In genomic region chr11:5297148-5298006, GRCm38 (mm10) we compare ENCODE assay signal across 9 mouse cellular contexts. TPM values are rescaled to one million over a fixed set of nuclear protein-coding genes. Genes with fewer than 3 reads are reported as not detected.
DNase-seq lines count a peak whose midpoint lies in the region; ATAC-seq and TF ChIP-seq lines count a peak whose summit lies in the region.
"Had no signal": no experiment of that assay in that cellular context is flagged by ENCODE, and none has a peak within 500 bp of the region (broad histone marks: within the 10 kb centered on the region; RNA-seq: fewer than 3 reads in every experiment).

No protein-coding gene starts in this region.

- peak; percentile 72 for ATAC-seq in forebrain, postnatal 0 days
- ATAC-seq in kidney, embryonic 14.5 days (ENCODE audit: low FRiP score, low TSS enrichment): peak; percentile 94
- peak; percentile 84 for ATAC-seq in lung, postnatal 0 days
- peak; percentile 66 for ATAC-seq in stomach, postnatal 0 days (ENCODE audit: low FRiP score, low TSS enrichment)

- peak; percentile 88 to 89 for DNase-seq in cerebellum, postnatal 10 days
- no peak for DNase-seq in cerebellum, adult 11 months
- peak; percentile 84 to 93 for DNase-seq in adrenal gland, adult (ENCODE audit: inconsistent age in 2 of 2, low spot score in 1 of 2)
- peak; percentile 36 for DNase-seq in forebrain, postnatal 0 days
- peak; percentile 68 for DNase-seq in lung, postnatal 0 days (ENCODE audit: low spot score)
- DNase-seq in stomach, postnatal 0 days (ENCODE audit: low spot score): peak; percentile 76
- no peak for DNase-seq in spleen, postnatal 10 days (ENCODE audit: low spot score in 2 of 2)

- H3K9me3 ChIP-seq in forebrain, postnatal 0 days (ENCODE audit: low read length): no peaks in the 10 kb centered on the region
- H3K9me3 ChIP-seq in kidney, embryonic 14.5 days (ENCODE audit: control insufficient read depth, low read length): no peaks in the 10 kb centered on the region
- H3K9me3 ChIP-seq in lung, postnatal 0 days (ENCODE audit: low read length): no peaks in the 10 kb centered on the region
- H3K9me3 ChIP-seq in stomach, postnatal 0 days (ENCODE audit: control insufficient read depth, low read length): no peaks in the 10 kb centered on the region

- peaks cover 7% of the 10 kb centered on the region; the same call in 1 of the 2 replicates for H3K4me1 ChIP-seq in forebrain, postnatal 0 days (ENCODE audit: insufficient read depth)
- peaks cover 36% of the 10 kb centered on the region for H3K4me1 ChIP-seq in kidney, embryonic 14.5 days (ENCODE audit: control insufficient read depth, insufficient read depth, low read length)
- peaks cover 7% of the 10 kb centered on the region; the same call in 1 of the 2 replicates for H3K4me1 ChIP-seq in lung, postnatal 0 days (ENCODE audit: insufficient read depth, low read depth, low read length)
- H3K4me1 ChIP-seq in stomach, postnatal 0 days (replicated peaks; ENCODE audit: control insufficient read depth, insufficient read depth): 0 out of 2 replicates have a peak, but pooled peaks cover 2% of the 10 kb centered on the region

- 0 out of 2 replicates have a peak overlapping the region, but pooled peaks have one; percentile 16 for H3K27ac ChIP-seq in forebrain, postnatal 0 days (ENCODE audit: low read depth, low read length)
- H3K27ac ChIP-seq in kidney, embryonic 14.5 days (ENCODE audit: low read depth, low read length): peak overlapping the region; percentile 81
- H3K27ac ChIP-seq in lung, postnatal 0 days (ENCODE audit: low read length): peak overlapping the region; percentile 11; the same call in 1 of the 2 replicates
- H3K27ac ChIP-seq in stomach, postnatal 0 days (replicated peaks): no peak overlapping the region

- H3K36me3 ChIP-seq in forebrain, postnatal 0 days (ENCODE audit: insufficient read depth): no peaks in the 10 kb centered on the region
- no peaks in the 10 kb centered on the region for H3K36me3 ChIP-seq in kidney, embryonic 14.5 days (ENCODE audit: control insufficient read depth, insufficient read depth, low read length)
- no peaks in the 10 kb centered on the region for H3K36me3 ChIP-seq in lung, postnatal 0 days (ENCODE audit: insufficient read depth, low read length)
- no peaks in the 10 kb centered on the region for H3K36me3 ChIP-seq in stomach, postnatal 0 days (ENCODE audit: control insufficient read depth, insufficient read depth, low read length)

- no peak for TF ChIP-seq CTCF in forebrain, postnatal 0 days (IDR thresholded peaks at IDR 0.05; ENCODE audit: low read depth)
- no peak for TF ChIP-seq CTCF in lung, postnatal 0 days (IDR thresholded peaks at IDR 0.05)
- TF ChIP-seq CTCF in stomach, postnatal 0 days (IDR thresholded peaks at IDR 0.05; ENCODE audit: low read depth): no peak

- 14% methylated on average over 13 of the region's 13 CpGs for WGBS in forebrain, postnatal 0 days
- 10% methylated on average over 13 of the region's 13 CpGs for WGBS in kidney, embryonic 14.5 days
- 20% methylated on average over 13 of the region's 13 CpGs for WGBS in lung, postnatal 0 days
- WGBS in stomach, postnatal 0 days: 35% methylated on average over 13 of the region's 13 CpGs

- H3K4me3 ChIP-seq in forebrain, postnatal 0 days (ENCODE audit: low read depth, low read length): no peak overlapping the region
- H3K4me3 ChIP-seq in kidney, embryonic 14.5 days (ENCODE audit: low read length): 0 out of 2 replicates have a peak overlapping the region, but pooled peaks have one; percentile 0
- no peak overlapping the region for H3K4me3 ChIP-seq in lung, postnatal 0 days (ENCODE audit: low read depth, low read length)
- no peak overlapping the region for H3K4me3 ChIP-seq in stomach, postnatal 0 days (ENCODE audit: low read depth, low read length)
- H3K4me3 ChIP-seq: erythroblast, embryonic 14.5 days had no signal

- no peak for TF ChIP-seq EP300 in lung, postnatal 0 days (IDR thresholded peaks at IDR 0.05)
- no peak for TF ChIP-seq EP300 in stomach, postnatal 0 days (optimal IDR thresholded peaks at IDR 0.05)

- peak overlapping the region; percentile 10; the same call in 1 of the 2 replicates for H3K4me2 ChIP-seq in forebrain, postnatal 0 days (ENCODE audit: low read depth)
- H3K4me2 ChIP-seq in kidney, embryonic 14.5 days (replicated peaks; ENCODE audit: low read depth, low read length): peak overlapping the region; percentile 23
- 0 out of 2 replicates have a peak overlapping the region, but pooled peaks have one; percentile 0 for H3K4me2 ChIP-seq in lung, postnatal 0 days (replicated peaks; ENCODE audit: low read depth, low read length)
- H3K4me2 ChIP-seq in stomach, postnatal 0 days (replicated peaks; ENCODE audit: low read depth): no peak overlapping the region

- H3K27me3 ChIP-seq in forebrain, postnatal 0 days (ENCODE audit: insufficient read depth, low read length): no peaks in the 10 kb centered on the region
- H3K27me3 ChIP-seq in kidney, embryonic 14.5 days (ENCODE audit: control insufficient read depth, insufficient read depth, low read length): no peaks in the 10 kb centered on the region
- H3K27me3 ChIP-seq in lung, postnatal 0 days (replicated peaks; ENCODE audit: insufficient read depth, low read length): no peaks in the 10 kb centered on the region
- no peaks in the 10 kb centered on the region for H3K27me3 ChIP-seq in stomach, postnatal 0 days (ENCODE audit: control insufficient read depth, insufficient read depth, low read length)

- H3K9ac ChIP-seq in forebrain, postnatal 0 days: no peak overlapping the region
- no peak overlapping the region for H3K9ac ChIP-seq in kidney, embryonic 14.5 days (ENCODE audit: low read depth, low read length)
- H3K9ac ChIP-seq in lung, postnatal 0 days (replicated peaks; ENCODE audit: low read depth): no peak overlapping the region
- 0 out of 2 replicates have a peak overlapping the region, but pooled peaks have one; percentile 23 for H3K9ac ChIP-seq in stomach, postnatal 0 days (ENCODE audit: low read length)

RNA-seq across cellular contexts. Expression of gene Kremen1, which starts 36.0 kb away (rescaled TPM):
- 7.5 and 9.7 TPM in 2 replicates for total RNA-seq in forebrain, postnatal 0 days (2014; rRNA removed)
- 2.3 and 2.9 TPM in 2 replicates for polyA plus RNA-seq in forebrain, postnatal 0 days (2015; fragmentation: Nextera tagmentation; extraction: Ambion mirVana)
- polyA plus RNA-seq in kidney, embryonic 14.5 days (2014; fragmentation: Nextera tagmentation; extraction: Ambion mirVana): 7.8 and 17.2 TPM in 2 replicates
- 13.3 and 14.7 TPM in 2 replicates for polyA plus RNA-seq in lung, postnatal 0 days (2015; fragmentation: Nextera tagmentation; extraction: Ambion mirVana)
- 12.7 and 13.4 TPM in 2 replicates for polyA plus RNA-seq in stomach, postnatal 0 days (2015; fragmentation: Nextera tagmentation; extraction: Ambion mirVana)

Comparison
In these comparisons a context has a peak if more than half of its experiments do, and no peak if none do; other contexts are left out.
1. DNase-seq: peak in cerebellum, postnatal 10 days (2 of 2), adrenal gland, adult (2 of 2), forebrain, postnatal 0 days (single experiment), lung, postnatal 0 days (single experiment) and stomach, postnatal 0 days (single experiment); none in cerebellum, adult 11 months (single experiment) and spleen, postnatal 10 days (0 of 2).
2. Peak in every context shown above with its lines, with median percentiles within 50 percentile points of each other: ATAC-seq.